Mouse (Mus musculus): ENCODE measurements at regions not wholly inside any gene's neighbourhood (a gene's known extent, or its start where the extent isn't known, plus 50 kb on each side); places are given as distances from the start of the nearest gene placed in this dataset.

DNA sequence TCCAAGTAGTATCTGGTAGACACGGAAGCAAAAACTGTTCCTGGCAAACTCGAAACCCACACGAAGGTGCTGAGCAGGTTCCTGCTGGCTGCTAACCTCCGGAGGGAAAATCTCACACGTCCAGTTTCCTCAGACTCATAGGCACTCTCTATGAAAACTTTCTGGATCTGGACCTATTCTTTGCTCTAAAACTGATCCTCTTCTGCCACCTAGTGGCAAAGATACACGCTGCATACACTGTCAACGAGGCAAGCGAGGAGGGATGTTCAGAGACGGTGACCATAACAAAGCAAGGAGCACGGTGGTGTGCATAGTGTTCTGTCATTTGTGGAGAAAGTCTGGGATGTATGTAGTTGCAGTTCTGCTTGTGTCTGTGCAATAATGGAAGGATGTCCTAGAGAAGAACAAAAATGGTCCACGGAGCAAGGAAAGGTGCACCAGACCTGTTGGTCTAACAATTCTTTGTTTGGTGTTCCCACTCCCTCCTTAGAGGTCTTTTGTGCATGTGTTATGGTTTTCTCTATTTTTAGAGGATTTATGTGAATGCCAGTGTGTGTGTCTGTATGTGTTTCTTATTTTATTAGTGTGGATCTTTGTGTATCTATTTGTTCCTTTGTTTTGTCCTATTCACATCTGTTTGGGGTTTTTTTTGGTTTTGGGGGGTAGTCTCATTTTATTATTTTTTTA lies 57.0 kb upstream of the Siglech start:
- no peak for TF ChIP-seq POLR2A (IDR thresholded peaks at IDR 0.05; ENCODE audit: low read depth, low read length)
- peak; percentile 32; the same call in 1 of the 2 replicates for TF ChIP-seq CTCF (IDR thresholded peaks at IDR 0.05; ENCODE audit: extremely low read depth, insufficient read depth, insufficient read length, insufficient replicate concordance)
- no peaks in the 10 kb centered on the region for H3K36me3 ChIP-seq (ENCODE audit: control insufficient read depth, insufficient read depth, low read length)
- no peaks in the 10 kb centered on the region for H3K4me1 ChIP-seq (ENCODE audit: control insufficient read depth, insufficient read depth, insufficient read length)
- no peak overlapping the region for H3K4me3 ChIP-seq (ENCODE audit: extremely low read depth, insufficient read depth, insufficient read length)
- H3K27ac ChIP-seq (ENCODE audit: insufficient read depth, low read length): no peak overlapping the region
- DNase-seq (ENCODE audit: low read depth in 1 of 2, low spot score in 2 of 2): peak in 1 of 2 experiments; percentile 1
- no peaks in the 10 kb centered on the region for H3K27me3 ChIP-seq (ENCODE audit: control insufficient read depth, insufficient read depth, low read length)
- 13% methylated on average over 11 of the region's 11 CpGs for WGBS
